Mouse (Mus musculus) cerebellum, adult 11 months (tissue): ENCODE results near the gene Sept11.

Source experiments
- DNase-seq: peaks from one replicate; pipeline ENCODE4 v3.0.0; 2022

The Sept11 gene

DNA sequence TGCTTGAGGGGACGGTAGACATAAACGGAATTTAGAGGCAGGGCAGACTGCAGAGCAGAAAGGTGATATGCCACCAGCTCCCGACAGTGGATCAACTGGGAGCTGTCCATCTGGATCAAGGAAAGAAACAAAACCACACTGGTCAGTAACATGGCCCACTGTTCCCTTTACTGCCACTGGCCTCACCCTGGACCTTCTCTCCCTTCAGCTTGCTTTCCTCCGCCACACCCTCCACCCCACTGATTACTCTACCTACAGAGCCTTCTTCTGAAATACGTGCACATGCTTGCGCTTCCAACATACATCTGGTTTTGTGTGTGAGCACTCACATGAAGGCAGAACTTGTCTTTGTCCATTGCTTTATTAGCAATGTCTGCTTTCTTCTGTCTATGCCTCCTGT lies 90.1 kb downstream of the Sept11 start:
- DNase-seq = no peak

DNA sequence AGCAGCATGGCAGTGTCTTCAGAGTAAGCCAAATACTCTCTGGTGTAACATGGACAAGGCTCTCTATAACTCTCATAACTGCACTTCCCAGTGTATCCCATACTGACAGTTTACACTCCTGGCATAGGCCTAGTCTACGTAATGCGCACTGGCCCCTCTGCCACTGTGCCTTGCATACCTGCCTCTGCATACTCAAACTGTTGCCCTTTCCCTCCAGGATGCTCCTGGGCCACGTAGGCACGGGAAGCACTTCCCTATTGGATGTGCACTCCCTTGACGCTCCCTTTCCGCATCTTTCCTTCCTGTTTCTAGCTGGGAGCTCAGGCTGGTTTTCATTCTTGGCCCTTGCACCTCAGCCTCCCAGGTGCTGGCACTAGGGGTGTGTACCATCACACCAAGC lies 91.3 kb downstream of the Sept11 start:
- no peak for DNase-seq

DNA sequence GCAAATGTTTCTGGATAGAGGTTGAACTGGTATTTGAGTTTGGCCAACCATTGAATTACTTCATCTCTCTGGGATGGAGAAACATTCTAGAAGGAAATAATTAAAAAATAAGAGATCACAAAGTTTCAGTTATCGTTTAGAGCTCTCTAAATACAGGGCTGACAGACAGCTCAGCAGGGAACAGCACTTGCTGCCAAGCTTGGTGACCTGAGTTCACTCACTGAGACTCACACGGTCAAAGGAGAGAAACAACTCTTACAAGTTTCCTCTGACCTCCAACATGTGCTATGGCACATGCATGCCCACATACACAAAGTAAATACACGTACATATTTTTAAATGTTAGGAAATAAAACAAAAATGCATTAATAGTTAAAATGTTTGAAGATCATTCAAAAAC lies 96.4 kb downstream of the Sept11 start:
- no peak for DNase-seq

DNA sequence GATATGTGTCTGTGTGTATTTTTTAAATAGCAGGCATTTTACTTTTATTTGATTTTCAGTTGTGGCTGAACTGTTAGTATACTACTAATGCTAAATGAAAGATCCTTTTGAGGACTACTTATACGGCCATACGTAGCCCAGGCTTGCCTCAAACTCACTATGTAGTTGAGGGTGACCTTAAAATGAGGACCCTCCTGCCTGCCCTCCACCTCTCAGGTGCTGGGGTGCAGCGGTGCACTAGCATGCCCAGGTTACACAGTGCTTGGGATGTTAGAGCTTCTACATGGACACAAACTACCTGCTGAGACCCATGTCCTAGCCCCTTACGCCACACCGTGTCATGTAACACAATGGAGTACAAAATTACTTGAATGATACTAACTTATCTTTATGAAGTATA lies 97.2 kb downstream of the Sept11 start:
- DNase-seq = no peak

- DNase-seq = no peak
Measured at GRCm38 (mm10) chr5:93198232-93198631, 105.0 kb downstream of the Sept11 start.

- no peak for DNase-seq
Measured at GRCm38 (mm10) chr5:93201181-93201580, 107.9 kb downstream of the Sept11 start.

- DNase-seq = peak; percentile 68
Measured at GRCm38 (mm10) chr5:93205371-93206108, 112.3 kb downstream of the Sept11 start.

DNA sequence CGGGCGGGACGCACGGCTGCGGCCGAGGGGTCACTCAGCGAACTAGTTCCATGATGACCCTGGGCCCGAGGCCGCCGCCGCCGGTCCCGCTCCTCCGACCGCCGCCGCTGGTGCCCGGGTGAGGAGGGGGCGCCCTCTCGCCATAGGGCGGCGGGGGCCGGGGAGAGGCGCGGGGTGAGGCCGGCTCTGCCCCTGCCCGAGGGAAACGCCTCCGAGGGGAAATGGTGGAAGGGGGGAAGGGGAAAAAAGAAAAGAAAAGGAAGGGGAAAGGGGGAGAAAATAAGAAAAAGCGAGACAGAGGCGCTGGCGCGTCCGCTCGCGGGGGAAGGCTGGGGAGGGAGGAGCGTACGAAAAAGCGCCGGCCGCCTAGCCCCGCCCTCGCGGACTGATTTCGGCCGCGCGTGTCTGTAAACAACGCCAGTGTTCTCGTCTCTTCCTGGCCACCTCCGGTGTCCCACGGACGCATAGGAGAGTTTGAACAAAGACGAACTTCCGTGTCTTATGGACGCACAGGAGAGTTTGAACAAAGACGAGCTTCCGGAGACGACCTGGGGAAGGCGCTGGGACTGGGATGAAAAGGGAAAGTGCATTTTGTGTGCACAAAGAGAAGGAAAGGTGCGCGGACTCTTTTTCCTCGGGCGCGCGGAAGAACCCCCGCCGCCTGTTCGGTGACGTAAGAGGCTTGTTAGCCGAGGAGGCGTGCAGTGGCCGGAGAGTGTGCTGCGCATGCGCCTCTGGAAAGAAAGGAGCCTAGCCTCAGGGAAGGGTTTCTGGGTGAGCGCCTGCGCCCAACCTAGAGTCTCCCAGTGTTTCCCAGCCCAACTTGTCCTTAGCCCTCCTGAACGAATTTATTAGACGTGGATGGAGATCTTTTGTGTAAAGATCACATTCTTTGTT lies 113.1 kb downstream of the Sept11 start, which contains the start of the genes Ccni and 2010109A12Rik:
Ccni (minus strand) TSS at position 387 of the 897 bp plus-strand sequence.
2010109A12Rik (plus strand) TSS at position 410 of the 897 bp plus-strand sequence.
- DNase-seq = peak; percentile 95

- DNase-seq = peak; percentile 57
Measured at GRCm38 (mm10) chr5:93207006-93207348, 113.7 kb downstream of the Sept11 start.

GRCm38 (mm10) chr5:93207555-93207954 lies 114.3 kb downstream of the Sept11 start:
- DNase-seq = no peak

DNA sequence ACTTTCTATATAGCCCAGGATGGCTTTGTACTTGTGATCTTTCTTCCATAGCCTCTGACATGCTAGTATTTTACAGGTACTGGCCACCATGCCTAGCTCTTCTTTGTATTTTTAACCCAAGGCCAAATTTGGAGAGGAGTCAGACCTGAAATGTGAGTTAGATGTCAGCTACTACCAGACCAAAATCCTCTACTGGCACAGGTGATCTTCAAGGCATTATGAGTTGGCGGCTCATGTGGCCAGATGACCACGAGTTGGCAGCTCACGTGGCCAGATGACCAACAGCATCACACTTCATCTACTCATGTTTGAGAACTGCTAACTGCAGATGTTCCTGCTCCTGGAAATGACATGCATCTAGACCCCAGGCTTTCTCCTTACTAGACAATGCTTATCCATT lies 125.1 kb downstream of the Sept11 start:
- no peak for DNase-seq

- peak; percentile 50 for DNase-seq
Measured at GRCm38 (mm10) chr5:93221661-93222060, 128.4 kb downstream of the Sept11 start.

DNA sequence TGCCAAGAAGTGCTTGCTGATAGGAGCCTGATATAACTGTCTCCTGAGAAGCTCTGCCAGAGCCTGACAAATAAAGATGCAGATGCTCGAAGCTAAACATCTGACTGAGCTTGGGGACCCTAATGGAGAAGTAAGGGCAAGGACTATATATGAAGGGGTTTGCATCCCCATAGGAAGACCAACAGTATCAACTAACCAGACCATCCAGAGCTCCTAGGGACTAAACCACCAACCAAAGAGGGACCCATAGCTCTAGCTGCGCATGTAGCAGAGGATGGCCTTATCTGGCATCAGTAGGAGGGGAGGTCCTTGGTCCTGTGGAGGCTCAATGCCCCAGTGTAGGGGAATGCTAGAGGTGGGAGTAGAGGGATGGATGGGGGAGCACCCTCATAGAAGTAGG lies 131.3 kb downstream of the Sept11 start:
- DNase-seq = no peak
